Mouse (Mus musculus) cerebellum, adult (tissue): ENCODE measurements around the gene Olfr49.

ENCODE experiments used
- ATAC-seq: cut with Nextera tagmentation; 2 replicates; pipeline ENCODE4 v1.9.2; 2017; ENCODE audit warnings: mild to moderate bottlenecking, moderate library complexity, mixed read lengths; ENCODE audit not compliant: insufficient number of reproducible peaks, low FRiP score, low TSS enrichment

Gene Olfr49

DNA sequence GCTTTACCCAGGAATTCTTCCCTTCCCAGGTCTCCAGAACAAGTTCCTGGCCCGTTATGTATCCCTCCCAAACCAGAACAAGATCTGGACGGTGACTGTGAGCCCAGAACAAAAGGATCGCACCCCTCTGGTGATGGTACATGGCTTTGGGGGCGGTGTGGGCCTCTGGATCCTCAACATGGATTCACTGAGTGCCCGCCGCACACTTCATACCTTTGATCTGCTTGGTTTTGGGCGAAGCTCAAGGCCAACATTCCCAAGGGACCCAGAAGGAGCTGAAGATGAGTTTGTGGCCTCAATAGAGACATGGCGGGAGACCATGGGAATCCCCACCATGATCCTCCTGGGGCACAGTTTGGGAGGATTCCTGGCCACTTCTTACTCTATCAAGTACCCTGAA lies 22.1 kb downstream of the Olfr49 start:
- ATAC-seq: no peak

DNA sequence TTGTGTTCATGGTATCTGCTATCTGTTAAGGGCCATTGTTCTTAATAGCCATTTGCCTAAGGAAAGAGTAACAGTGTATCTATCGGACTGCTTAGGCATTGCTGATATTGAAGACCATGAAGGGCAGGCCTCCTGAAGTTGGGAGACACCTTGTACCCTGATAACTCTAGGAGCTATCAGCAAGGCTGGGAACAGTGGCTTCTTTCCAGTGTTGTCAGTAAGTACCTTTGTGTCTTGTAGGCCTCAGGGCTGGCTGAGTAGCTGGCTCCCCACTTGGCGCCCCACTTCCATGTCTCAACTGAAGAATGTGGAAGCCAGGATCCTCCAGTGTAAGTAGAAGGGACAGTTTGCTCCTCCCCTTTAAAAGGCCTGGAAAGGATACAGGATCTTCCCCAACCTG lies 23.4 kb downstream of the Olfr49 start:
- ATAC-seq: no peak

DNA sequence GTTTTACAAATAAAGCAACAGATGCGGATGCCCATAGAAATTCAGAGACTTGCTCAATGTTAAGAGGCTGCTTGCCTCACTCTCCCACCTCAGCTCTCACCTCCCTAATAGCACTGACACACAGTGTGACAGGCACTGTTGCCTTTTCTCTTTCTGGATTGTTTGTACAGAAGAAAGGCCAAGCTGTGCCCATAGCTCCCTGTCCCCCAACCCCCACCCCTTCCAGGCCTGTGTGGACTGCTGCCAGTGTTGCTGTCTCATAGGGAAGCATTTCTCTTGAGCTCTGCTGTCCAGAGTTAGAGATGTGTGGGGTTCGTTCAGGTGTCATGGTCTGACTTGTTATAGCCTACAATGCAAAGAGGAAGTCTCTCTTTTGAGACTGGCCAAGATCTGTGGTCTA lies 24.5 kb downstream of the Olfr49 start:
- ATAC-seq: no peak

DNA sequence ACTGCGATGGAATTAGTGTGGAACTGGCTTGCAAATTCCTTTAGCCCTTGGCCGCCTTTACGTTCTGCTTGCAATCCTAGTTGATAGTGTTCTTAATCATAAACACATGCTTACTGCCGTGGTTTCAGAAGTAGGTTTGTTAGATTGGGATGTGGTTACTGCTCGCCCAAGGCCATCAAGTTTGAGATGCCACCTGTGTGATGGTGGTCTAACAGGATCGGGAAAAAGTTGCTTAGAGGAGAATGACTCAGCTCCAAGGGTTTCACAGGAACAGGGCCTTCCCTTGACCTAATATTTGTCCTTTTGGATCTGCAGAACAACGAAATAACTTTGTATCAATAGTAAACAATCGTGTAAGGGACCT lies 25.0 kb downstream of the Olfr49 start:
- ATAC-seq: no peak

DNA sequence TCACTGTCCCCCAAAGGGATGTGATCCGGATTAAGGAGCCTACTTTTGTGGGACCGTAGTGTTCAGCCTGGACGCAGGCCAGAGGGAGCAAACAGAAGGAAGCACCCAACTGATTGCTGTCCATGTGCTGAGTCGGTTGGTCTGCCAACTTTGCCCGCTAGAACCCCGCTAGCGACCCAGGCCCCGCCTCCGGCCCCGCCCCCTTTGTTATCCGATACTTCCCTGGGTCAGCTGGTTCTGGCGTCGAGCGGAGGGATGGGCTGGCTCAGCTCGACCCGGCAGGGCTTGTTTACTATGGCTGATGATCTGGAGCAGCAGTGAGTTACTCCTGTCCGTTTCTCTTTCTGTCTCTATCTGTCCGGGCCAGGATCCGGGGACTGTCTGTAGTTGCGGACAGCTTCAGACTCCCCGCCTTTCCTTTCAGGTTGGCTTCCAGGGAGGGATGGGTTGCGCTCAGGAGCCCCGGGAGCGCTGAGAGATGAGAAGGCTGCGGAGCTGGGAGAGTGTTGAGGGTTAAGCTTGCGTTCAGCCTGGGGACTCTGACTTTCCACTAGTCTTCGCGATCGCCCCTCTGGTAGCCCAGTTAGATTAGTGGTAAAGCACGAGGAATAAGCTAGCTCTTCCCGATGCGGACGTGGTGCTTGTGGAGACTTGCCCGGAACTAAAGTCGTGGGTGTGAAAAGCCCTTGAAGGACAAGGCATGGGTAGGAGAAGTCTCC lies 25.6 kb downstream of the Olfr49 start:
- peak; percentile 92 for ATAC-seq

DNA sequence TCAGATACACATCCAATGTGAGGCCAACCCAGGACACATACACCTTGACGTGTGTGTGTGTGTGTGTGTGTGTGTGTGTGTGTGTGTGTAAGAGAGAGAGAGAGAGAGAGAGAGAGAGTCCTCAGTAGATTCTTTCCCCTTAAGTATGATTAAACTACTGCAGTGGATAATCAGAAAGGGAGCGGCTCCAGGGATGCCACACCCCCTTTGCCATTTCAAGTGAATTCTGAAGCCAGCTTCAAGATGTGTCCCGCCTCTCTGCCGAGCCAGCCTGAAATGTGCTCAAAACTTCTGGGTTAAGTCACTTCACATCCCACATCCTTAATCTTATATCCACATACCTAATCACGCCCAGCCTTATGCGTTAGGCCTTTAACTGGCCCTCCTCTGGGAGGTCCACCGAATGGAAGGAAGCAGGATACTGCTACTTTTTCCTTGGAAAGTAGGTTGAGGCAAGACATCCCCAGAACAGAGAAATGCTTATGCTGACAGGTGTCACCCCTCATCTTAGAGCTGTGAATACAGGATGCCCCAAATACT lies 26.5 kb downstream of the Olfr49 start:
- ATAC-seq: no peak

DNA sequence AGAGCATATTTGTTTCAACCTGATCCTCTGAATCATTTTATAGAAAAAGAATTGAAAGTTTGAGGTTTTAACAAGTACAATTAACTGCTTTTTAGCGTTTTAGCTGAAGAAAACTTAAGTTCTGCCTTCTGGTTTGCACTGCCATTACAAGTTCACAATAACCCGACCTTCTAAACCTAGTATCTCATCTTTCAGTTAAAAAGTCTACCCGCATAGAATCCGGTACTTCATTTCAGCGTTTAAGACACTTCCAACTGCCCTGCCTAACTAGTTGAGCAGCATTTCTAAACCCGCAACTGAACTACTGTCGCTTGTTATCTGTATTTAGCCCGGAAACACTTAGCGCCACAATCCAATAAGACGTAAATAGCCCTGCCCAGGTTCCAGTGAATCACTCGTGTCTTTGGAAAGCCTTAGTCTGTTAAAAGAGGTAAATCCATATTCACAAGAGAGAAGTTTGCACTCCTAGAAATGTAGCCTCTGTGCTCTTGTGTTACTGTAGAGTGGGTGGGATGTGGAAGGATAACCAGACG lies 30.0 kb downstream of the Olfr49 start:
- ATAC-seq: no peak

DNA sequence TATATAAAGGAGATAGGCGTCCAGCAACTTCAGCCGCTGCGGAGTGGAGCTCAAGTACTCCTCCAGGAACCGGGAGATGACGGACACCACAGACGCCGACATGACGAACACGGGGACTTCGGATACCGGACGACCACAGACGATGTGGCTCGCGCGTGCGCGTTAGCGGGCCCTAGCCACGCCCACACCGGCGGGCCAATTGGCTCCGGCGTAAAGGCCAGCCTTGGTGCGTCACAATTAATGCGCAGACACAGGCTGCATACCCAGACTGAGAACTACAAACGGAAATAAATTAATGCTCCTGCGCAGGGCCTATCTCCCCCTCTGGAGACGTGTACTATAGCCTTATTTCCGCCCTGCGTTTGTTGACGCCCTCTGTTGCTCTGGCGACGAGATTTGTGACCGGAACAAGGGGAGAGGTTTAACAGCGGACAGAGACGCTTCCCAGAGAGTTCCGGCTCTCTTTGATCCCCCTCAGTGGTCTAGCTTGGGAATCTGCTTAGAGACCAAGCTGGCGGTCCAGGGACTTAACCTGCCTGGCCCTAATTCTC lies 30.9 kb downstream of the Olfr49 start, which contains the start of the genes Dad1 and Abhd4:
Dad1 (minus strand) TSS at position 364 of the 551 bp plus-strand sequence.
Abhd4 (plus strand) TSS at position 448 of the 551 bp plus-strand sequence.
- peak; percentile 99 for ATAC-seq

DNA sequence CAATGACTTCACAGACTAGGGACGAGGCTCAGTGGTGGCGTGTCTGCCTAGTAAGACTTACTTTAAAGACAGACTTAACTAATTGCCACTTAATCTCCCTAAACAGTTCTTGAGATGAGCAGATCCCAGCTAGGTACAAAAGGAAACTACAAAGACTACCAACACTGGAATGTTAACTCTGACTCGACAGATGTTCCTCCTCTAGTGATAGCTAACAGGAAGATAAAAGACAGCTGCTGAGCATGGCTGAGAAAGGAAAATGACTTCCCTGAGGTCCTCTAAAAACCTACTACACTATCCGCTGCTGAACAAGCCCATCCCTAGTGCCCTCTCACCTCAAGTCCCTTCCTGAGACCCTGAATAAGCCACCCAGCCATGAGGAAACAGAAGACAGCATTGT lies 34.6 kb downstream of the Olfr49 start:
- no peak for ATAC-seq

DNA sequence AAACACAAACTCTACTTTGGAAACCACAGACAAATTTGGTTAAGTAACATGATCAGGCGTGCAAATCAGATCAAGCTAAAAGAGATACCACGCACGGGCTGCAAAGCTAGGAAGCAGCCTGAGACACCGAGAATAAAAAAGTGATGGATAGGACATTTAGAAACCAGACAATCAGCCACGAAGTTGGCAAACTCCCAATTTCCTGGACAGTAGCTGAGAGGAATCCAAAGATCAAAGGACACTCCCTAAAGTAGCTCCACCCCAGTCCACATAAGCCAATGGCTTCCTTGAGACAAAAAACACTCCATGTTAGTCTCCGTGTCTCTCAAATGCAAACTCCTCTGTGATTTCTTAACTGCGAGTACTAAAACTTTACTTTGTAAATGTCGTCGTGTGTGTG lies 35.4 kb downstream of the Olfr49 start:
- no peak for ATAC-seq

DNA sequence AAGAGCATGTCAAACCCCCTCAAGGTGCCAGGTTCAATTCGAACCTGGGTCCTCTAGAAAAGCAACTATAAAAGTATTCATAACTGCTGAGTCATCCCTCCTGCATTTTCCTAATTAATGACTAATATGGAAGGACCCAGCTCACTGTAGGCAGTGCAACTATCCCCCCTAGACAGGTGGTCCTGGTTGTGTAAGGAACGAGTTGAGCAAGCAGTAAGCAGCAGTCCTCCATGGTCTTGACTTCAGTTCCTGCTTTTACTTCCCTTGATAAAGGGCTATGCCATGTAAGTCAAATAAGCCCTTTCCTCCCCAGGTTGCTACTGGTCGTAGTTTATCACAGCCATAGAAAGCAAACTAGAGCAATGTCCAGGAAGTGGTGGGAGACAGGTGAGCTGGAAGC lies 38.5 kb downstream of the Olfr49 start:
- no peak for ATAC-seq

DNA sequence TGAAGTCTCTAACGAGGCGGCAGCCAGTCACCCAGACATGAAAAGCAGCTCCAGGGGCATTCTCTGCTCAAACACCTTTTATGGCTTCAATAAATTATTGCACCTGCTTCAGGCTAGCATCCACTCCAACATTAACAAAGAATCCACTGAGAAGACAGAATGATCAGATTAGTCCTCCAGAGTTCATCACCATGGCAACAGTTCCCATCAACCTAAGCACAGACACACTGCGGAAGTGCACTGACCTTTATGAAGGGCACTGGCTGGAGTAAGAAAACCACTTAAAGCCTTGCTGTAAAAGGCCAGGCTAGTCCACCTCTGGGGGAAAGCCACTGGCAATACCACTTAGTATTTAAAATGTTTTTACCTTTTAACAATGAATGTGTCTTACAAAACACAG lies 40.6 kb downstream of the Olfr49 start:
- ATAC-seq: no peak

DNA sequence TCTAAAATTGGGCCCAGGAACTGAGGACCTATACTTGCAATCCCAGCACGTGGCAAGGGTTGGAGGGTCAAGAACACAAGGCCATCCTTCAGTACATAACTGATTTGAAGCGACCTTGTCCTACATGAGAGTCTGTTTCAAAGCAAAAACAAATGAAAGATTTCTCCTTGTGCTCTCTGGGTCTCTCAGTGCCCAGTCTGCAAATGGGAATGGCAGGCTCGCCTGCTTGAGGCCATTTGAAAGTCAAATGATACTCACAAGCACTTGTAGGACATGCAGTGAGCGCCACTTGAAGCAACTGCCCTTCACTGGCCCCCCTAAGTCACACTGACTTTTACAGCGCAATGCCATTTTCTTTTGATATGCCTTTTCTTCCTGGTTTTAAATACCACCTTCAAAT lies 44.2 kb downstream of the Olfr49 start:
- ATAC-seq: no peak

DNA sequence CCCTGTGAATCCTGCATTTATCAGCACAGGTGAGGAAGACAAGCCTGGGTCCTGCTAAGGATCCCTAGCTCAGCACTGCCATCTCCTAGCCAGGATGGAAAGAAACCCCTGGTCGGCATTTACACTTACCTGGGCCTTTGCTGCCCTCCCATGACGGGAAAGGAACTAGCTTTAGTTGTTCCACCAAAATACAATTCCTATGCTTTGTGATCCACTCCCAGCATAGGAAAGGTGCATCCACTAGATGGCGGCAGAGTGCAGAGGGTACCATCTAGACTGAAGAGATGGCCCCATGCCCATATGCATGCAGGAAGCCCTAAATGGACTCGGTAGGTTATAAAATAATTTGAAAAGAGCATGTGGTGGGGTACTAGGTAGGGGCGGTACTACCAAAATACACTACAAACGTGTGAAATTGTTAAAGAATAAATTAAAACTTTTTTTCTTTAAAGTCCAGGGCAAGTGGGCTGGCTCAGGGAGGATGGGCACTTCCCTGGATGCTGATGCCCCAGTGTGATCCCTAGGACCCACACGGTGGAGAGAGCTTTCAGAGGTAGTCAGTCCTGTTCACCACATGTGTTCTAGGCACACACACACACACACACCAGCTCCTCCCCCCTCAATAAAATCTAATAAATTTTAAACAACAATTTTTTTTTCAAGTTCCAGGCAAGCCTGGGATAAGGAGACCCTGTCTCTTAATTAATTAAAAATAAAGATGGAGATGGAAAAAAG lies 45.6 kb downstream of the Olfr49 start:
- peak; percentile 70 for ATAC-seq

DNA sequence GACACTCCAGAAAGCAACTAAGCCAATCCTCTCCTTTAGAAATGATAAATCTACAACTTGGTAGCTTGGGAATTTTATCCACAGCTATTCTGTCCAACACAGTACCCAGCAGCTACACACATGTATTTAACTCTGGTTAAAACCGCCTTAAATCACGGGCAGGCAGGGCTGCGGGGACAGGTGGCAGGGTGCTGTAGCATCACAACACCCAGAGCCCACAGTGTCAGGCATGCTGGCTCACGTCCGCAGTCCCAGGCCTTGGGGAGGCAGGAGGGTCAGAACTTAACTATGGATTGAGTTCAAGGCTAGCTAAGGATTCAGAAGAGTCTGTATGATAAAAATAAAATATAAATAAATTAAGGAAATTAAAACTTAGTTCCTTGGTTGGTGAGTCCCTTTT lies 47.9 kb downstream of the Olfr49 start:
- ATAC-seq: no peak

DNA sequence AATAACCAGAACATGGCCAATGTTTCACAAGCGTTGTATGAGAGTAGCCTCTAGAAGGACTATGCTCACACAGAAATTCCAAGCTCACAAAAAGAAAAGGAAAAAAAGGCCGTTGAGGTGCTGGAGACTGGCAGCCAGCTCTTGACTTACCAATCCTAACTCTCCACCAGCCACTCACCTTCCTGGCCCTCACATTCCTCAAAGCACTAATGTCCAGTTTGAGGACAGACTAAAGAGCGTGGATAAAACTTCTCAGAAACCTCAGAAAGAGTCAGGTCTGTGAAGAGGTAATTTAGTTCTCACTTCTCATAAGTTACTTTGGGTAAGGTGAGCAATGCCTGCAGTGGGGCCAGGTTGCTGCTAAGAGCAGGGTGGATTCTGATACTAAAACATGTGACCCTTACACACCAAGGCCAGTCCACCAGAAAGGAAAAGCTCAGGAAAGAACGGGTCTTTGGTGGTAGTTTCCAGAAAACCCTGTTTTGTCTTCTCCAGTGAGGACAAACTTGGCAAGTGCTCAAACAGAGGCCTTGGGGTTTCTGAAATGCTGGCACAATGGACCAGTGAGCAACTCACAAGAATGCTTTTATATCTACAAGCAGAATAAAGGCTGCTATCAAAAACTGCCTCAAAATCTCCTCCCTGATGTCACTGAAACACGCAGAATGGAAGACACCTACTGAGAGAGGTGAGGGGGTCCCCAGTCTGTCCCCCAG lies 48.8 kb downstream of the Olfr49 start:
- no peak for ATAC-seq

DNA sequence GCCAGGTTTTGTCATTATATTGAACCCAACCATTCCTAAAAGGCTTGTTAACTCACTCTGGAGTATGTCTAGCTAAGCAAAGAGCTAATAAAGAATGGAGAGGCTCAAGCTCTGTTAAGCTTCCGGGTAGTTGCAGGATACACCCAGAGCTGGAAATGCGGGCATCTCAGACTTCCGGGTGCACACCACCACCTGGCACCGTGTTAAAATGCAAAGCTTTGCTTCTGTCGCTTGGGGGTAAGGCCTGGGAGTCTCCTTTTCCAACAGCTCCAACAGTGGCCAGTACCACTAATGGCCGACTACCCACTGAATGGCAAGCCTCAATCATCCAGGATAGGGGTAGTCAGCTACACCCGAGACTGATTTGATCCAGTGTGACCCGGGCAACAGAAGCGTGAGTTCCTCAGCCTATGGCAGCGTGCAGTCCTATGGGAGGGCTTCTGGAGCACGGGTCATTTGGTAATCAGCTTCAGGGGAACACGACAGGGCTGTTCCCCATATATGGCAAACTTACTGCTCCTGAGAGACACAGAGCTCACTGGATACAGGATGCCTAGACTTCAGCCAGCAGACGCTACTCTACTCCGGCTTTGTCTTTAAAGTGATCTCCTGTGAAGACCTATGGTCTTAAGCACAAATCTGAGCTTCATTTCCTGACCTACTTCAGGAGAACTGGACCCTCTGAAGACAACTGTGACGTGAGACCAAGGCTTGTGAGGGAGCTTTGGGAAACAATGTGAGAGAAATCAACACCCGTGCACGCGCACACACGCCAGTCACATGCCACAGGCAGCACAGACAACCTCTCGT lies 50.3 kb downstream of the Olfr49 start:
- ATAC-seq: no peak

DNA sequence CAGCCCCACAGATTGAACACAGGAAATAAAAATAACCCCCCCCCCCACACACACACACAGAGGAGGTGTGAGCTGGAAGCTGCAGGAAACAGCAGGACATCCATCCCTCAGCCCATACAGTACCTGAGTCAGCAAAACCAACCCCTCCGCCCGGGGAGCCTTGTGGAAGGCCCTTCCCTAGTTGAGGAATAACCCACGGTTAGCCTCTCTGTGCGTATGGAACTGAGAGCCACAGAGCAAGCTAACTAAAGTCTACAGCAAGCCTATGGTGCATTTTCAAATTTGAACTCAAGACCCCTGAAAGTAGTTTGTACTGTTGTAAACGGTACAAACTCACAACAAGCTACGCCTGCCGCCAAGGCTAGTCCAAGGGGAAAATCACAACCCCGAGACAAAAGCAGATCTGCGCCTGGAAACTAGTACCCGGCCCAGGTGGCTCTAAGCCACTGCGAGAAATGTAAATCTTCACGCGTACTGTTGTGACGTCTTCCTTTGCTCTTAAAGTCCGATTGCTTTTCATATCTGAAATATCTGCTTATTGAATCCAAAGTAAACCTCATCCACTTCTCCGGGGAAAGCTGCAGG lies 51.1 kb downstream of the Olfr49 start:
- no peak for ATAC-seq

DNA sequence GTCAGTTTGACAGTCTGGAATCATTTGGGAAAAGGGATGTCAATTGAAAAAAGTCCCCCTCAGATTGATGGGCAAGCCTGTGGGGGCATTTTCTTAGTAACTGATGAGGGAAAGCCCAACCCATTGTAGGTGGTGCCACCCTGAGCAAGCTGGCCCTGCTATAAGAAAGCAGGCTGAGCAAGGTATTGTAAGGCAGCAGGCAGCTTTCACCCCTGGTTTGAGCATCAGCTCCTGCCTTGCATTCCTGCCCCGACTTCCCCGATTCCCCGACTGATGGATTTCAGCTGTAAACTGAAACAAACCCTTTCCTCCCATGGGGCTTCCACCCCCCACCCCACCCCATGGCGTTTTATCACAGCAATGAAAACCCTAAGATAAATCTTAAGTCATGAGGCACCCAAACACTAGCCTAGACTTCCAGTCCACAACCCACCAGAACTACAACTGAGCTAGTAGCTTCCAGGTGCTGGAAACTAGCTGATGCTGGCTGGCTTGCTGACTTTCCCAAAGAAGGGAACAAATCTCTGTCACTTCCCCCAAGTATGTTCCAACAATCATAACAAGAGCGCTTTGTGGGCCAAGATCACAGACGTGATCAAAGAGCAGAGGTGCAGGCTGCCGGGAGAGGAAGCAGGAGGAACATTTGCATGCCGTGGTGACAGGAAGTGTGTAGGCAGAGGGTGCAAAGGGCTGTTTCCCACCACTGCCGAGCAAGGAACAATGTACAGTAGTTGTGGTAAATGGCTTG lies 51.8 kb downstream of the Olfr49 start:
- no peak for ATAC-seq
